Mouse (Mus musculus) limb, embryonic 14.5 days (tissue): ENCODE data around the gene Pde8b. TPM values are rescaled to one million over a fixed set of nuclear protein-coding genes. Genes with fewer than 3 reads are reported as not detected.

ENCODE experiments used
- ATAC-seq: fragments of 200-750 bp; cut with Nextera tagmentation; 2 replicates; pipeline ENCODE4 v1.8.0; 2017; ENCODE audit warnings: low read depth, moderate number of reproducible peaks, moderate TSS enrichment; ENCODE audit not compliant: low FRiP score
- DNase-seq: peaks from one replicate; pipeline ENCODE4 v3.0.0-alpha.2; 2015; ENCODE audit warnings: low spot score
- H3K27ac ChIP-seq: fragments of 300-500 bp; sonication (generic); replicated peaks from 2 replicates; pipeline ENCODE4 v1.5.1; 2014; ENCODE audit warnings: low read depth, mild to moderate bottlenecking, low read length, moderate library complexity, mixed read lengths
- H3K27me3 ChIP-seq: fragments of 300-500 bp; sonication (generic); 2 replicates; pipeline ENCODE4 v1.6.1; 2014; ENCODE audit warnings: low read length, mixed read lengths; ENCODE audit not compliant: control insufficient read depth, insufficient read depth
- H3K36me3 ChIP-seq: fragments of 300-500 bp; sonication (generic); 2 replicates; pipeline ENCODE4 v1.6.1; 2014; ENCODE audit warnings: mild to moderate bottlenecking, low read length, moderate library complexity, mixed read lengths; ENCODE audit not compliant: control insufficient read depth, insufficient read depth
- H3K4me1 ChIP-seq: fragments of 300-500 bp; sonication (generic); 2 replicates; pipeline ENCODE4 v1.6.1; 2014; ENCODE audit warnings: antibody characterized with exemption, low read length, mixed read lengths; ENCODE audit not compliant: control insufficient read depth, insufficient read depth
- H3K4me2 ChIP-seq: fragments of 300-500 bp; sonication (generic); replicated peaks from 2 replicates; pipeline ENCODE4 v1.6.1; 2014; ENCODE audit warnings: low read depth, mild to moderate bottlenecking, low read length, moderate library complexity; ENCODE audit not compliant: severe bottlenecking
- H3K4me3 ChIP-seq: fragments of 300-500 bp; sonication (generic); replicated peaks from 2 replicates; pipeline ENCODE4 v1.5.1; 2014; ENCODE audit warnings: low read length
- H3K9ac ChIP-seq: fragments of 300-500 bp; sonication (generic); 2 replicates; pipeline ENCODE4 v1.6.1; 2014; ENCODE audit warnings: mild to moderate bottlenecking, low read depth, low read length, moderate library complexity; ENCODE audit not compliant: severe bottlenecking
- H3K9me3 ChIP-seq: fragments of 300-500 bp; sonication (generic); 2 replicates; pipeline ENCODE4 v1.6.1; 2016; ENCODE audit warnings: low read length; ENCODE audit not compliant: control insufficient read depth
- POLR2A ChIP-seq: fragments of 200-500 bp; IDR thresholded peaks from 2 replicates; pipeline ENCODE4 v1.8.0; 2012; ENCODE audit warnings: inconsistent platforms, mild to moderate bottlenecking, moderate library complexity, borderline replicate concordance; ENCODE audit not compliant: insufficient read depth, insufficient read length; ENCODE audit errors: extremely low read depth
- WGBS: fragments of 180-500 bp; shearing (Covaris S2); extraction: QIAGEN DNeasy Blood & Tissue Kit; methylation state at CpG from one replicate; pipeline ENCODE4 v1.1.7; 2014; 5-methylcytosine and 5-hydroxymethylcytosine counted together
- polyA plus RNA-seq, 2 experiments: library from polyadenylated mRNA; depleted of rRNA in 1 of 2; stranded (reverse) in 1 of 2; unstranded in 1 of 2; fragments of >200 nt; fragmentation: Nextera tagmentation in 1 of 2; extraction: Ambion mirVana in 1 of 2; gene quantifications; 2 replicates each; pipeline versions ENCODE4 v1.2.1 to v1.2.3; 2012 to 2014

Gene Pde8b
- polyA plus RNA-seq, 2 experiments = 3.1 to 3.4 TPM

DNA sequence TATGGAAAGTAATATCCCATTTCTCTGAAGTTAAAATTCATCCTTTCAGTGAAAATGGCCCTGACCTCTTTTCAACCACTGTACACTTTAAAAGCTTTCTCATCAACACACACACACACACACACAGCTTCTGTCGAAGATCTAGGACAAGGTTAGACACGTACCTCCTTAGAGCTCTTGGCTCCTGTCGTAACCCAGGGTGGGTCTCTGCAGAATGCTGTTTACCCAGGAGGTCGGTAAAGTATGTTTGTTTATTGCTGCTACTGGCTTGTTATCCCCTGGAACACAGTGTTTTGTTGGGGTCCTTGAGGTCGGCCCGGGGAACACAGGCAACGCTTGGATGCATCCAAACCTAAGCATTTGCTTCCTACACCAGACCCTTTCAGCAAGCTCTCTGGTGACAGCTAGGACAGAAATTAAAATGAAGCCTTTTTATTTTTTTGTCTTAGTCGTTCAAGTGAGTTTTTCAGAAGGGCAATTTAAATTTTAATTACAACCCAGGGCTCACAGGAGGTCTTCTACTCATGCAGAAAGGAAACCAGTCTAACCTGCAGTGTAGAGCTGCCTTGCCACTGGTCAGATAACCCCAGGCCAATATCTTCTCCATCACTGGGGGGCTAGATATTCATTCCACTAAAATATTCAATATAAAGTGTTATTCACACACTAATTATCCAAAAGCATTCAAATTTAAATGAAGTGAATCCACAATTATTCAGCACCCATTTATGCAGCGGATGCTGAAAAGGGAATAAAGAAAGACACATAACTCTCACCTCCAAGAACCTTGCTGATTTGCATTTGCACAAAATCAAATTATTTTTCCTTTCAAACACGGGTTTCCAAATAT, 64.0 kb downstream of the Pde8b start:
- DNase-seq (no peak), ATAC-seq (no peak)
- no peak for TF ChIP-seq POLR2A
- Histone ChIP-seq H3K27ac (no peak overlapping the region), H3K4me1 (no peaks in the 10 kb centered on the region), H3K4me3 (no peak overlapping the region), H3K36me3 (no peaks in the 10 kb centered on the region), H3K27me3 (no peaks in the 10 kb centered on the region), H3K9me3 (no peaks in the 10 kb centered on the region), H3K4me2 (no peak overlapping the region), H3K9ac (no peak overlapping the region)
- 24% methylated on average over 10 of the region's 10 CpGs for WGBS

- H3K4me3 ChIP-seq = no peak overlapping the region
- H3K27ac ChIP-seq = no peak overlapping the region
- no peak overlapping the region for H3K9ac ChIP-seq
- no peak overlapping the region for H3K4me2 ChIP-seq
- H3K36me3 ChIP-seq = no peaks in the 10 kb centered on the region
- 92% methylated on average over 2 of the region's 2 CpGs for WGBS
- ATAC-seq (no peak), DNase-seq (no peak)
- no peaks in the 10 kb centered on the region for H3K4me1 ChIP-seq
- no peaks in the 10 kb centered on the region for H3K27me3 ChIP-seq
- H3K9me3 ChIP-seq = no peaks in the 10 kb centered on the region
- no peak for TF ChIP-seq POLR2A
These were observed 66.5 kb downstream of the Pde8b start for GRCm38 (mm10) chr13:95183686-95184085.

- 86% methylated on average over 2 of the region's 2 CpGs for WGBS
- no peak for ATAC-seq
- no peak for TF ChIP-seq POLR2A
- H3K27me3 ChIP-seq = no peaks in the 10 kb centered on the region
- no peaks in the 10 kb centered on the region for H3K4me1 ChIP-seq
- no peak overlapping the region for H3K4me3 ChIP-seq
- no peak overlapping the region for H3K4me2 ChIP-seq
- no peak overlapping the region for H3K9ac ChIP-seq
- H3K27ac ChIP-seq = no peak overlapping the region
- no peaks in the 10 kb centered on the region for H3K9me3 ChIP-seq
- H3K36me3 ChIP-seq = no peaks in the 10 kb centered on the region
- DNase-seq = no peak
These were observed 69.9 kb downstream of the Pde8b start for GRCm38 (mm10) chr13:95180208-95180607.

GRCm38 (mm10) chr13:95177326-95177725, 72.8 kb downstream of the Pde8b start:
- Histone ChIP-seq H3K9me3 (no peaks in the 10 kb centered on the region), H3K4me2 (no peak overlapping the region), H3K27me3 (no peaks in the 10 kb centered on the region), H3K27ac (no peak overlapping the region), H3K4me1 (no peaks in the 10 kb centered on the region), H3K9ac (no peak overlapping the region), H3K36me3 (no peaks in the 10 kb centered on the region), H3K4me3 (no peak overlapping the region)
- WGBS = 30% methylated on average over 9 of the region's 9 CpGs
- ATAC-seq (no peak), DNase-seq (no peak)
- no peak for TF ChIP-seq POLR2A

DNA sequence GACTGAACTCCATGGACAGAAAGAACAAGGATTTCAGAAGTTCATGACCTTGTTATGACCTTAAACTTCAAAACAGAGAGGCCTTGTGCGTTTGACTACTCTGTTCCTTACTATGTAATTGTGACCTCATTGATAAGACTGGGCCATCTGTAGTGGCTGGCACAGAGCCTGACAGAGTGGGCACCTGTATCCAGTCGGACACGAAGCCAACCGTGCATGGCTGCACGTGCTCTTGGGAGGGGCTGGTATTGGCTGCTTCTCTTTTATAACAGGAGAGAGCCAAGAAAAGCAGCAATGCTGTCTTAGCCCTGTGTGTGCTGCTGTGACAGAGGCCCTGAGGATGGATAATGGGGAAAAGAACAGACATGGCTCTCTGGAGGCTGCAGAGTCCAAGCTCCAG, 73.7 kb downstream of the Pde8b start:
- Histone ChIP-seq H3K4me3 (no peak overlapping the region), H3K36me3 (no peaks in the 10 kb centered on the region), H3K9me3 (no peaks in the 10 kb centered on the region), H3K27me3 (no peaks in the 10 kb centered on the region), H3K4me2 (no peak overlapping the region), H3K9ac (no peak overlapping the region), H3K27ac (no peak overlapping the region), H3K4me1 (no peaks in the 10 kb centered on the region)
- 77% methylated on average over 5 of the region's 5 CpGs for WGBS
- TF ChIP-seq POLR2A = no peak
- ATAC-seq (no peak), DNase-seq (no peak)
